Mouse (Mus musculus) forebrain, embryonic 16.5 days (tissue): ENCODE measurements around the gene Mapkapk5. TPM values are rescaled to one million over a fixed set of nuclear protein-coding genes. Genes with fewer than 3 reads are reported as not detected.

Source experiments
- ATAC-seq: fragments of 200-750 bp; cut with Nextera tagmentation; 2 replicates; pipeline ENCODE4 v1.8.0; 2017; ENCODE audit warnings: mild to moderate bottlenecking, moderate library complexity
- H3K27ac ChIP-seq: fragments of 300-500 bp; sonication (generic); 2 replicates; pipeline ENCODE4 v1.5.1; 2014; ENCODE audit warnings: low read length, control low read depth
- H3K27me3 ChIP-seq: fragments of 300-500 bp; sonication (generic); replicated peaks from 2 replicates; pipeline ENCODE4 v1.6.1; 2014; ENCODE audit warnings: low read length; ENCODE audit not compliant: control insufficient read depth, insufficient read depth
- H3K36me3 ChIP-seq: fragments of 300-500 bp; sonication (generic); 2 replicates; pipeline ENCODE4 v1.6.1; 2014; ENCODE audit not compliant: control insufficient read depth, insufficient read depth
- H3K4me1 ChIP-seq: fragments of 300-500 bp; sonication (generic); replicated peaks from 2 replicates; pipeline ENCODE4 v1.6.1; 2014; ENCODE audit warnings: low read length; ENCODE audit not compliant: control insufficient read depth, insufficient read depth
- H3K4me2 ChIP-seq: fragments of 300-500 bp; sonication (generic); 2 replicates; pipeline ENCODE4 v1.6.1; 2014; ENCODE audit warnings: mild to moderate bottlenecking, low read length, control low read depth
- H3K4me3 ChIP-seq: fragments of 300-500 bp; sonication (generic); replicated peaks from 2 replicates; pipeline ENCODE4 v1.5.1; 2014; ENCODE audit warnings: mild to moderate bottlenecking, low read length, control low read depth
- H3K9ac ChIP-seq: fragments of 300-500 bp; sonication (generic); replicated peaks from 2 replicates; pipeline ENCODE4 v1.6.1; 2014; ENCODE audit warnings: low read depth, low read length, control low read depth
- H3K9me3 ChIP-seq: fragments of 300-500 bp; sonication (generic); 2 replicates; pipeline ENCODE4 v1.6.1; 2016; ENCODE audit warnings: low read length; ENCODE audit not compliant: control insufficient read depth
- WGBS: fragments of 180-500 bp; shearing (Covaris S2); extraction: QIAGEN DNeasy Blood & Tissue Kit; methylation state at CpG from one replicate; pipeline ENCODE4 v1.1.7; 2014; 5-methylcytosine and 5-hydroxymethylcytosine counted together
- polyA plus RNA-seq: library from polyadenylated mRNA; unstranded; fragments of >200 nt; fragmentation: Nextera tagmentation; extraction: Ambion mirVana; gene quantifications from 2 replicates; pipeline ENCODE4 v1.2.1, GENCODE M21; 2015

The Mapkapk5 gene
- polyA plus RNA-seq, 1 experiment from 2014 or later, result 67.8 TPM

- WGBS, result 82% methylated on average over 5 of the region's 5 CpGs
- H3K27me3 ChIP-seq, result no peaks in the 10 kb centered on the region
- H3K4me2 ChIP-seq, result no peak overlapping the region
- H3K4me3 ChIP-seq, result no peak overlapping the region
- H3K9ac ChIP-seq, result no peak overlapping the region
- no peaks in the 10 kb centered on the region for H3K36me3 ChIP-seq
- no peak overlapping the region for H3K27ac ChIP-seq
- ATAC-seq, result no peak
- H3K9me3 ChIP-seq, result no peaks in the 10 kb centered on the region
- H3K4me1 ChIP-seq, result no peaks in the 10 kb centered on the region
Observed at GRCm38 (mm10) chr5:121585699-121586098, 40.0 kb upstream of the Mapkapk5 start.

GRCm38 (mm10) chr5:121585005-121585404 is 39.3 kb upstream of the Mapkapk5 start:
- ATAC-seq, result no peak
- Histone ChIP-seq H3K4me3 (no peak overlapping the region), H3K4me2 (no peak overlapping the region), H3K4me1 (no peaks in the 10 kb centered on the region), H3K9ac (no peak overlapping the region), H3K27ac (no peak overlapping the region), H3K9me3 (no peaks in the 10 kb centered on the region), H3K36me3 (0 out of 2 replicates have a peak, but pooled peaks cover 3% of the 10 kb centered on the region), H3K27me3 (no peaks in the 10 kb centered on the region)
- WGBS, result 96% methylated on average over 10 of the region's 10 CpGs

GRCm38 (mm10) chr5:121583765-121584501 is 38.2 kb upstream of the Mapkapk5 start:
- H3K4me1 ChIP-seq, result no peaks in the 10 kb centered on the region
- 0 out of 2 replicates have a peak, but pooled peaks cover 3% of the 10 kb centered on the region for H3K36me3 ChIP-seq
- no peak overlapping the region for H3K4me2 ChIP-seq
- no peaks in the 10 kb centered on the region for H3K27me3 ChIP-seq
- ATAC-seq, result no peak
- 66% methylated on average over 11 of the region's 12 CpGs for WGBS
- H3K9me3 ChIP-seq, result no peaks in the 10 kb centered on the region
- no peak overlapping the region for H3K9ac ChIP-seq
- no peak overlapping the region for H3K4me3 ChIP-seq
- no peak overlapping the region for H3K27ac ChIP-seq

GRCm38 (mm10) chr5:121581945-121582344 is 36.2 kb upstream of the Mapkapk5 start:
- 0 out of 2 replicates have a peak, but pooled peaks cover 3% of the 10 kb centered on the region for H3K36me3 ChIP-seq
- H3K4me2 ChIP-seq, result no peak overlapping the region
- H3K9ac ChIP-seq, result no peak overlapping the region
- no peaks in the 10 kb centered on the region for H3K9me3 ChIP-seq
- WGBS, result 94% methylated on average over 8 of the region's 8 CpGs
- no peaks in the 10 kb centered on the region for H3K27me3 ChIP-seq
- ATAC-seq, result no peak
- no peak overlapping the region for H3K4me3 ChIP-seq
- no peak overlapping the region for H3K27ac ChIP-seq
- H3K4me1 ChIP-seq, result no peaks in the 10 kb centered on the region

- H3K9me3 ChIP-seq, result no peaks in the 10 kb centered on the region
- no peak overlapping the region for H3K4me2 ChIP-seq
- ATAC-seq, result no peak
- H3K27me3 ChIP-seq, result no peaks in the 10 kb centered on the region
- H3K36me3 ChIP-seq, result peaks cover 5% of the 10 kb centered on the region; the same call in 1 of the 2 replicates
- no peaks in the 10 kb centered on the region for H3K4me1 ChIP-seq
- 92% methylated on average over 11 of the region's 11 CpGs for WGBS
- H3K9ac ChIP-seq, result no peak overlapping the region
- H3K27ac ChIP-seq, result no peak overlapping the region
- no peak overlapping the region for H3K4me3 ChIP-seq
Observed at GRCm38 (mm10) chr5:121576927-121577488, 31.3 kb upstream of the Mapkapk5 start.

GRCm38 (mm10) chr5:121575867-121576266 is 30.2 kb upstream of the Mapkapk5 start:
- WGBS, result 96% methylated on average over 11 of the region's 11 CpGs
- Histone ChIP-seq H3K27ac (no peak overlapping the region), H3K36me3 (peaks cover 5% of the 10 kb centered on the region; the same call in 1 of the 2 replicates), H3K4me1 (no peaks in the 10 kb centered on the region), H3K9me3 (no peaks in the 10 kb centered on the region), H3K27me3 (no peaks in the 10 kb centered on the region), H3K9ac (no peak overlapping the region), H3K4me2 (no peak overlapping the region), H3K4me3 (no peak overlapping the region)
- no peak for ATAC-seq

GRCm38 (mm10) chr5:121574145-121574544 is 28.4 kb upstream of the Mapkapk5 start:
- Histone ChIP-seq H3K27me3 (no peaks in the 10 kb centered on the region), H3K9me3 (no peaks in the 10 kb centered on the region), H3K36me3 (peaks cover 3% of the 10 kb centered on the region; the same call in 1 of the 2 replicates), H3K4me2 (no peak overlapping the region), H3K4me1 (no peaks in the 10 kb centered on the region), H3K4me3 (no peak overlapping the region), H3K9ac (no peak overlapping the region), H3K27ac (no peak overlapping the region)
- 90% methylated on average over 13 of the region's 13 CpGs for WGBS
- no peak for ATAC-seq

- Histone ChIP-seq H3K27me3 (no peaks in the 10 kb centered on the region), H3K4me2 (no peak overlapping the region), H3K4me3 (no peak overlapping the region), H3K27ac (no peak overlapping the region), H3K9ac (no peak overlapping the region), H3K9me3 (no peaks in the 10 kb centered on the region), H3K36me3 (peaks cover 3% of the 10 kb centered on the region; the same call in 1 of the 2 replicates), H3K4me1 (no peaks in the 10 kb centered on the region)
- WGBS, result 79% methylated on average over 1 of the region's 1 CpGs
- no peak for ATAC-seq
Observed at GRCm38 (mm10) chr5:121570787-121571186, 25.1 kb upstream of the Mapkapk5 start.

GRCm38 (mm10) chr5:121569881-121570420 is 24.2 kb upstream of the Mapkapk5 start:
- no peak for ATAC-seq
- no peak overlapping the region for H3K4me3 ChIP-seq

More at GRCm38 (mm10) chr5:121569881-121570420, 24.2 kb upstream of the Mapkapk5 start:
- H3K9ac ChIP-seq, result no peak overlapping the region
- no peaks in the 10 kb centered on the region for H3K27me3 ChIP-seq
- no peaks in the 10 kb centered on the region for H3K4me1 ChIP-seq
- no peak overlapping the region for H3K4me2 ChIP-seq
- no peak overlapping the region for H3K27ac ChIP-seq
- H3K36me3 ChIP-seq, result peaks cover 3% of the 10 kb centered on the region; the same call in 1 of the 2 replicates
- H3K9me3 ChIP-seq, result no peaks in the 10 kb centered on the region
- WGBS, result 76% methylated on average over 8 of the region's 9 CpGs
